Comparison of ENCODE assay signal across 8 mouse cellular contexts in the genomic region with DNA sequence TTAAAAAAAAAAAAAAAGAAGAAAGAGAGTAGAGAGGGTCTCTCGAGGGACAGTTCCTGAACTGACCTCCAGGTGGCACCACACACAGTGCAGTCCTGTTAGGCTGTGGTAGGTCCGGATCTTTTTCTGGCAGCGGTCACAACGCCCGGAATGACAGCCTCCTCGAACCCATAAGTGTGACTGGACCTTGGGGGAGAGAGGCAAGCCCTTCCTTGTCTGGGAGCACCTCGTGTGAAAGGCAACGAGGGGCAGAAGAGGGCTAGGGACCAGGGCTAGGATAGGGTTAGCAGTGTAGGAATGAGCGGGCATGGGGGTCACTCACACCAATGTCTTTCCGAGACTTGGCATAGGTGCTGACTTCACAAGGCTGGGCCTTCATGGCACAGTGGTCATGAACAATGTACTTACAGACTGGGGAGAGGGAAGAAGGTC. TPM values are rescaled to one million over a fixed set of nuclear protein-coding genes. Genes with fewer than 3 reads are reported as not detected.
DNase-seq lines count a peak whose midpoint lies in the region; ATAC-seq and TF ChIP-seq lines count a peak whose summit lies in the region.

No protein-coding gene starts in this region.

- peak; percentile 97 for TF ChIP-seq CTCF in layer of hippocampus, adult 2 months (conservative IDR thresholded peaks at IDR 0.05)

- H3K36me3 ChIP-seq in forebrain, embryonic 16.5 days (ENCODE audit: control insufficient read depth, insufficient read depth): no peaks in the 10 kb centered on the region

- H3K9me3 ChIP-seq in forebrain, embryonic 16.5 days (ENCODE audit: control insufficient read depth, low read length): no peaks in the 10 kb centered on the region

- no peak overlapping the region for H3K4me2 ChIP-seq in forebrain, embryonic 16.5 days (ENCODE audit: low read length)

- H3K27ac ChIP-seq in forebrain, embryonic 16.5 days (ENCODE audit: low read length): no peak overlapping the region
- H3K27ac ChIP-seq in layer of hippocampus, adult 2 months: no peak overlapping the region

- peak; percentile 47 for DNase-seq in Muller cell, postnatal 12 days (ENCODE audit: inconsistent ontology term)
- DNase-seq in cerebellum, adult 8-10 months: peak; percentile 71
- DNase-seq in heart, postnatal 25 days (ENCODE audit: low spot score): peak; percentile 36
- peak; percentile 46 to 70 for DNase-seq in layer of hippocampus, adult 2 months (ENCODE audit: low spot score in 2 of 2)
- peak; percentile 87 for DNase-seq in lung, postnatal 14 days
- peak; percentile 71 for DNase-seq in ovary, postnatal 36 days (ENCODE audit: low spot score)
- peak; percentile 67 to 71 for DNase-seq in thymus, postnatal 36 days

- H3K4me3 ChIP-seq in forebrain, embryonic 16.5 days (replicated peaks; ENCODE audit: low read length): no peak overlapping the region
- H3K4me3 ChIP-seq in layer of hippocampus, adult 2 months: no peak overlapping the region

- 0 out of 2 replicates have a peak, but pooled peaks cover 3% of the 10 kb centered on the region for H3K27me3 ChIP-seq in forebrain, embryonic 16.5 days (replicated peaks; ENCODE audit: control insufficient read depth, insufficient read depth, low read length)

- no peaks in the 10 kb centered on the region; the same call in 1 of the 2 replicates for H3K4me1 ChIP-seq in forebrain, embryonic 16.5 days (replicated peaks; ENCODE audit: control insufficient read depth, insufficient read depth, low read length)

- 18% methylated on average over 10 of the region's 10 CpGs for WGBS in forebrain, embryonic 16.5 days

- H3K9ac ChIP-seq in forebrain, embryonic 16.5 days (replicated peaks; ENCODE audit: low read depth, low read length): no peak overlapping the region

- 0 out of 2 replicates have a peak, but pooled peaks have one; percentile 45 for ATAC-seq in forebrain, embryonic 16.5 days

- intact Hi-C loops in heart, postnatal 25 days (cut with DNase I): loop anchor here (1.0 kb wide), 1 partner anchor 164 kb away; no protein-coding TSS in a partner anchor

RNA-seq across cellular contexts. Expression of a gene that starts 13.6 kb away (rescaled TPM):
- polyA plus RNA-seq in forebrain, embryonic 16.5 days (2015; fragmentation: Nextera tagmentation; extraction: Ambion mirVana): 4.6 and 5.1 TPM in 2 replicates
- total RNA-seq in heart, postnatal 25 days (2021): 10 to 100 TPM; 11.7 to 11.9 TPM
- 10 to 100 TPM; 11.4 to 11.5 TPM for total RNA-seq in layer of hippocampus, adult 2 months (2021)

RNA-seq across cellular contexts. Expression of a gene that starts 16.7 kb away (rescaled TPM):
- 37.9 and 43.6 TPM in 2 replicates for polyA plus RNA-seq in forebrain, embryonic 16.5 days (2015; fragmentation: Nextera tagmentation; extraction: Ambion mirVana)
- total RNA-seq in heart, postnatal 25 days (2021): 1 to 10 TPM; 6.8 to 8.6 TPM
- 10 to 100 TPM; 22.0 to 30.6 TPM for total RNA-seq in layer of hippocampus, adult 2 months (2021)

RNA-seq across cellular contexts. Expression of a gene that starts 26.2 kb away (rescaled TPM):
- 29.7 and 37.8 TPM in 2 replicates for polyA plus RNA-seq in forebrain, embryonic 16.5 days (2015; fragmentation: Nextera tagmentation; extraction: Ambion mirVana)
- 10 to 100 TPM; 12.7 to 15.7 TPM for total RNA-seq in heart, postnatal 25 days (2021)
- total RNA-seq in layer of hippocampus, adult 2 months (2021): 1 to 10 TPM; 2.0 to 3.0 TPM

RNA-seq across cellular contexts. Expression of a gene that starts 27.0 kb away (rescaled TPM):
- polyA plus RNA-seq in forebrain, embryonic 16.5 days (2015; fragmentation: Nextera tagmentation; extraction: Ambion mirVana): 0.14 and 0.25 TPM in 2 replicates
- under 1 TPM; 0.49 to 0.89 TPM for total RNA-seq in heart, postnatal 25 days (2021)
- total RNA-seq in layer of hippocampus, adult 2 months (2021): under 1 TPM; 0.33 to 0.34 TPM

RNA-seq across cellular contexts. Expression of a gene that starts 35.0 kb away (rescaled TPM):
- 128 and 131 TPM in 2 replicates for polyA plus RNA-seq in forebrain, embryonic 16.5 days (2015; fragmentation: Nextera tagmentation; extraction: Ambion mirVana)
- total RNA-seq in heart, postnatal 25 days (2021): 10 to 100 TPM; 68.9 to 72.5 TPM
- 100 to 1,000 TPM; 126 to 134 TPM for total RNA-seq in layer of hippocampus, adult 2 months (2021)

Comparison
In these comparisons a context has a peak if more than half of its experiments do, and no peak if none do; other contexts are left out.
1. DNase-seq: peak in every context shown above with its lines; median percentile 87 in lung, postnatal 14 days; 71 in cerebellum, adult 8-10 months; 71 in ovary, postnatal 36 days; 69 in thymus, postnatal 36 days; 58 in layer of hippocampus, adult 2 months; 47 in Muller cell, postnatal 12 days; 36 in heart, postnatal 25 days.